Mouse (Mus musculus) limb, embryonic 14.5 days (tissue): ENCODE data around the gene Snhg11. TPM values are rescaled to one million over a fixed set of nuclear protein-coding genes. Genes with fewer than 3 reads are reported as not detected.

Experiments used
- ATAC-seq: fragments of 200-750 bp; cut with Nextera tagmentation; 2 replicates; pipeline ENCODE4 v1.8.0; 2017; ENCODE audit warnings: low read depth, moderate number of reproducible peaks, moderate TSS enrichment; ENCODE audit not compliant: low FRiP score
- DNase-seq: peaks from one replicate; pipeline ENCODE4 v3.0.0-alpha.2; 2015; ENCODE audit warnings: low spot score
- H3K27ac ChIP-seq: fragments of 300-500 bp; sonication (generic); replicated peaks from 2 replicates; pipeline ENCODE4 v1.5.1; 2014; ENCODE audit warnings: low read depth, mild to moderate bottlenecking, low read length, moderate library complexity, mixed read lengths
- H3K27me3 ChIP-seq: fragments of 300-500 bp; sonication (generic); 2 replicates; pipeline ENCODE4 v1.6.1; 2014; ENCODE audit warnings: low read length, mixed read lengths; ENCODE audit not compliant: control insufficient read depth, insufficient read depth
- H3K36me3 ChIP-seq: fragments of 300-500 bp; sonication (generic); 2 replicates; pipeline ENCODE4 v1.6.1; 2014; ENCODE audit warnings: mild to moderate bottlenecking, low read length, moderate library complexity, mixed read lengths; ENCODE audit not compliant: control insufficient read depth, insufficient read depth
- H3K4me1 ChIP-seq: fragments of 300-500 bp; sonication (generic); 2 replicates; pipeline ENCODE4 v1.6.1; 2014; ENCODE audit warnings: antibody characterized with exemption, low read length, mixed read lengths; ENCODE audit not compliant: control insufficient read depth, insufficient read depth
- H3K4me2 ChIP-seq: fragments of 300-500 bp; sonication (generic); replicated peaks from 2 replicates; pipeline ENCODE4 v1.6.1; 2014; ENCODE audit warnings: low read depth, mild to moderate bottlenecking, low read length, moderate library complexity; ENCODE audit not compliant: severe bottlenecking
- H3K4me3 ChIP-seq: fragments of 300-500 bp; sonication (generic); replicated peaks from 2 replicates; pipeline ENCODE4 v1.5.1; 2014; ENCODE audit warnings: low read length
- H3K9ac ChIP-seq: fragments of 300-500 bp; sonication (generic); 2 replicates; pipeline ENCODE4 v1.6.1; 2014; ENCODE audit warnings: mild to moderate bottlenecking, low read depth, low read length, moderate library complexity; ENCODE audit not compliant: severe bottlenecking
- H3K9me3 ChIP-seq: fragments of 300-500 bp; sonication (generic); 2 replicates; pipeline ENCODE4 v1.6.1; 2016; ENCODE audit warnings: low read length; ENCODE audit not compliant: control insufficient read depth
- POLR2A ChIP-seq: fragments of 200-500 bp; IDR thresholded peaks from 2 replicates; pipeline ENCODE4 v1.8.0; 2012; ENCODE audit warnings: inconsistent platforms, mild to moderate bottlenecking, moderate library complexity, borderline replicate concordance; ENCODE audit not compliant: insufficient read depth, insufficient read length; ENCODE audit errors: extremely low read depth
- WGBS: fragments of 180-500 bp; shearing (Covaris S2); extraction: QIAGEN DNeasy Blood & Tissue Kit; methylation state at CpG from one replicate; pipeline ENCODE4 v1.1.7; 2014; 5-methylcytosine and 5-hydroxymethylcytosine counted together
- polyA plus RNA-seq, 2 experiments: library from polyadenylated mRNA; depleted of rRNA in 1 of 2; stranded (reverse) in 1 of 2; unstranded in 1 of 2; fragments of >200 nt; fragmentation: Nextera tagmentation in 1 of 2; extraction: Ambion mirVana in 1 of 2; gene quantifications; 2 replicates each; pipeline versions ENCODE4 v1.2.1 to v1.2.3; 2012 to 2014

Snhg11 gene
- polyA plus RNA-seq, 2 experiments: 2.8 to 10.8 TPM

GRCm38 (mm10) chr2:158415826-158416225 lies 40.4 kb downstream of the Snhg11 start:
- 73% methylated on average over 1 of the region's 1 CpGs for WGBS
- Histone ChIP-seq H3K36me3 (no peaks in the 10 kb centered on the region), H3K4me1 (peaks cover under 1% of the 10 kb centered on the region; the same call in 1 of the 2 replicates), H3K9ac (no peak overlapping the region), H3K9me3 (no peaks in the 10 kb centered on the region), H3K27ac (no peak overlapping the region), H3K4me3 (no peak overlapping the region), H3K27me3 (no peaks in the 10 kb centered on the region), H3K4me2 (no peak overlapping the region)
- DNase-seq: no peak
- no peak for ATAC-seq
- TF ChIP-seq POLR2A: no peak

- Histone ChIP-seq H3K4me3 (no peak overlapping the region), H3K9me3 (no peaks in the 10 kb centered on the region), H3K27me3 (no peaks in the 10 kb centered on the region), H3K4me2 (no peak overlapping the region), H3K4me1 (no peaks in the 10 kb centered on the region), H3K36me3 (peaks cover 15% of the 10 kb centered on the region), H3K9ac (no peak overlapping the region), H3K27ac (no peak overlapping the region)
- TF ChIP-seq POLR2A: no peak
- ATAC-seq: no peak
- WGBS: 98% methylated on average over 1 of the region's 1 CpGs
- DNase-seq: no peak
Observed at GRCm38 (mm10) chr2:158418663-158419062, 43.2 kb downstream of the Snhg11 start.

Other genes with a start within 250 kb of the Snhg11 start
- gene Tgm2, start 229.2 kb upstream of the Snhg11 start, polyA plus RNA-seq (2012; rRNA removed): 12.1 and 14.8 TPM in 2 replicates
- 6.7 and 6.9 TPM in 2 replicates for gene Tgm2, start 229.2 kb upstream of the Snhg11 start, polyA plus RNA-seq (2014; fragmentation: Nextera tagmentation; extraction: Ambion mirVana)
- gene D630003M21Rik, start 146.4 kb upstream of the Snhg11 start, polyA plus RNA-seq (2012; rRNA removed): 19.2 and 28.5 TPM in 2 replicates
- gene D630003M21Rik, start 146.4 kb upstream of the Snhg11 start, polyA plus RNA-seq (2014; fragmentation: Nextera tagmentation; extraction: Ambion mirVana): 12.7 and 15.5 TPM in 2 replicates
- 0.03 TPM in 2 replicates for gene Bpi, start 117.5 kb upstream of the Snhg11 start, polyA plus RNA-seq (2012; rRNA removed)
- gene Bpi, start 117.5 kb upstream of the Snhg11 start, polyA plus RNA-seq (2014; fragmentation: Nextera tagmentation; extraction: Ambion mirVana): not detected in 2 replicates
- 5.6 and 5.7 TPM in 2 replicates for gene Lbp, start 69.1 kb upstream of the Snhg11 start, polyA plus RNA-seq (2012; rRNA removed)
- gene Lbp, start 69.1 kb upstream of the Snhg11 start, polyA plus RNA-seq (2014; fragmentation: Nextera tagmentation; extraction: Ambion mirVana): 3.7 and 4.4 TPM in 2 replicates
- 20.1 and 25.2 TPM in 2 replicates for gene Ralgapb, start 34.2 kb downstream of the Snhg11 start, polyA plus RNA-seq (2012; rRNA removed)
- 20.2 and 23.3 TPM in 2 replicates for gene Ralgapb, start 34.2 kb downstream of the Snhg11 start, polyA plus RNA-seq (2014; fragmentation: Nextera tagmentation; extraction: Ambion mirVana)
- gene Adig, start 127.0 kb downstream of the Snhg11 start, polyA plus RNA-seq (2012; rRNA removed): 0.26 and 0.97 TPM in 2 replicates
- 1.1 and 1.7 TPM in 2 replicates for gene Adig, start 127.0 kb downstream of the Snhg11 start, polyA plus RNA-seq (2014; fragmentation: Nextera tagmentation; extraction: Ambion mirVana)
- gene Arhgap40, start 137.2 kb downstream of the Snhg11 start, polyA plus RNA-seq (2012; rRNA removed): 3.3 and 5.5 TPM in 2 replicates
- gene Arhgap40, start 137.2 kb downstream of the Snhg11 start, polyA plus RNA-seq (2014; fragmentation: Nextera tagmentation; extraction: Ambion mirVana): 3.9 and 4.0 TPM in 2 replicates
- gene Slc32a1, start 235.1 kb downstream of the Snhg11 start, polyA plus RNA-seq (2012; rRNA removed): 0.21 and 0.36 TPM in 2 replicates
- not detected in 2 replicates for gene Slc32a1, start 235.1 kb downstream of the Snhg11 start, polyA plus RNA-seq (2014; fragmentation: Nextera tagmentation; extraction: Ambion mirVana)
- 13.5 and 14.5 TPM in 2 replicates for gene Actr5, start 249.2 kb downstream of the Snhg11 start, polyA plus RNA-seq (2012; rRNA removed)
- 12.3 and 13.4 TPM in 2 replicates for gene Actr5, start 249.2 kb downstream of the Snhg11 start, polyA plus RNA-seq (2014; fragmentation: Nextera tagmentation; extraction: Ambion mirVana)